Mouse (Mus musculus): ENCODE measurements around the gene AU018091. TPM values are rescaled to one million over a fixed set of nuclear protein-coding genes. Genes with fewer than 3 reads are reported as not detected.

Gene AU018091
- polyA plus RNA-seq, 1 experiment from 2014 or later = not detected

DNA sequence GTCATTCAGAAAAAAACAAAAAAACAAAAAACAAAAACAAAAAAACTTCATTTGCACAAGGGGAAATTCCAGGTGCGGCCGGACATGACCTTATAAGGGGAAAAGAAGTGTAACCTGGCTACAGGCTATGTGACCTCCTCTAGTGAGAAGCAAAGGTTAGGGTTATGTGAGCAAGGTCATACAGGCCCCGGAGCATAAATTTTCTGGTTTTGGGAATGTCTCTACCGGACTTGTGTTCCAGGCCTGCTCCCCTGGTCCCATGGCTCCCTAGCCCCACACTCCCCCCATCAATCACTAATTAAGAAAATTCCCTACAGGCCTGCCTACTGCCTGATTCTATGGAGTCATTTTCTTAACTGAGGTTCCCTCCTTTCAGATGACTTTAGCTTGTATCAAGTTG lies 2.7 kb downstream of the AU018091 start:
- Histone ChIP-seq H3K9ac (ENCODE audit: low read length) (no peak overlapping the region), H3K4me2 (ENCODE audit: low read length) (no peak overlapping the region)

DNA sequence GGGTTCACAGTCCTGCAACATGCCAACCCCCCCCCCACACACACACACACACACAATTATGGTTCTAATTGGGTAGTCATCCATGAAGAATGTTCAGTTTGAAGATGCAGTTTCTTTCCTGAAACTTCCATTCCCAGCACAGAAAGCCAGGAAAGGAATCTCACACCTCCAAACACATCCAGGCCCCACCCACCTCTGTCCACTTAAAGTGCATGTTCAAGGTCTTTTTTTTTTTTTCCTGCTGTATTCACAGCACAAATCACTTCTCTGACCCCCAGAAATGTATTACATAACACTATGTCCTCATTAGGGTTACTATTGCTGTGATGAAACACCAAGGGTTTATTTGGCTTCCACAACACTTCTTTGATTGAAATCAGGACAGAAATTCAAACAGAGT lies 4.0 kb downstream of the AU018091 start:
- Histone ChIP-seq H3K36me3 (ENCODE audit: control insufficient read depth, insufficient read depth, low read length) (no peaks in the 10 kb centered on the region), H3K4me2 (ENCODE audit: low read length) (no peak overlapping the region), H3K27ac (replicated peaks in 1 of 2; ENCODE audit: control insufficient read depth in 1 of 2, insufficient read depth in 1 of 2, low read depth in 2 of 2, low read length in 2 of 2) (no peak overlapping the region), H3K9ac (ENCODE audit: low read length) (no peak overlapping the region), H3K27me3 (ENCODE audit: control insufficient read depth, insufficient read depth, low read length) (no peaks in the 10 kb centered on the region), H3K4me1 (ENCODE audit: control insufficient read depth in 2 of 2, insufficient read depth in 2 of 2, low read length in 2 of 2) (no peaks in the 10 kb centered on the region), H3K4me3 (ENCODE audit: control insufficient read depth in 1 of 2, insufficient read depth in 1 of 2, low read depth in 1 of 2, low read length in 2 of 2) (no peak overlapping the region), H3K9me3 (ENCODE audit: control insufficient read depth, low read length) (no peaks in the 10 kb centered on the region)
- no peak for ATAC-seq (ENCODE audit: insufficient number of reproducible peaks, insufficient read depth, low FRiP score, low read depth)

More for the DNA sequence above, 2.7 kb downstream of the AU018091 start:
- Histone ChIP-seq H3K4me3 (ENCODE audit: control insufficient read depth in 1 of 2, insufficient read depth in 1 of 2, low read depth in 1 of 2, low read length in 2 of 2) (no peak overlapping the region), H3K4me1 (ENCODE audit: control insufficient read depth in 2 of 2, insufficient read depth in 2 of 2, low read length in 2 of 2) (no peaks in the 10 kb centered on the region), H3K27me3 (ENCODE audit: control insufficient read depth, insufficient read depth, low read length) (no peaks in the 10 kb centered on the region), H3K36me3 (ENCODE audit: control insufficient read depth, insufficient read depth, low read length) (no peaks in the 10 kb centered on the region), H3K9me3 (ENCODE audit: control insufficient read depth, low read length) (no peaks in the 10 kb centered on the region), H3K27ac (replicated peaks in 1 of 2; ENCODE audit: control insufficient read depth in 1 of 2, insufficient read depth in 1 of 2, low read depth in 2 of 2, low read length in 2 of 2) (no peak overlapping the region)
- no peak for ATAC-seq (ENCODE audit: insufficient number of reproducible peaks, insufficient read depth, low FRiP score, low read depth)
- 86% methylated on average over 4 of the region's 4 CpGs for WGBS

GRCm38 (mm10) chr7:3164381-3164780 lies 4.6 kb downstream of the AU018091 start:
- H3K4me1 ChIP-seq (ENCODE audit: control insufficient read depth in 2 of 2, insufficient read depth in 2 of 2, low read length in 2 of 2) = no peaks in the 10 kb centered on the region
- ATAC-seq (ENCODE audit: insufficient number of reproducible peaks, insufficient read depth, low FRiP score, low read depth) = no peak
- no peak overlapping the region for H3K4me2 ChIP-seq (ENCODE audit: low read length)
- no peaks in the 10 kb centered on the region for H3K36me3 ChIP-seq (ENCODE audit: control insufficient read depth, insufficient read depth, low read length)
- H3K4me3 ChIP-seq (ENCODE audit: control insufficient read depth in 1 of 2, insufficient read depth in 1 of 2, low read depth in 1 of 2, low read length in 2 of 2) = no peak overlapping the region
- no peaks in the 10 kb centered on the region for H3K27me3 ChIP-seq (ENCODE audit: control insufficient read depth, insufficient read depth, low read length)
- H3K9ac ChIP-seq (ENCODE audit: low read length) = no peak overlapping the region
- H3K27ac ChIP-seq (replicated peaks in 1 of 2; ENCODE audit: control insufficient read depth in 1 of 2, insufficient read depth in 1 of 2, low read depth in 2 of 2, low read length in 2 of 2) = no peak overlapping the region
- WGBS = 76% methylated on average over 6 of the region's 6 CpGs
- no peaks in the 10 kb centered on the region for H3K9me3 ChIP-seq (ENCODE audit: control insufficient read depth, low read length)

GRCm38 (mm10) chr7:3150376-3150775 lies 18.6 kb downstream of the AU018091 start:
- Histone ChIP-seq H3K4me1 (ENCODE audit: control insufficient read depth in 2 of 2, insufficient read depth in 2 of 2, low read length in 2 of 2) (no peaks in the 10 kb centered on the region), H3K4me2 (ENCODE audit: low read length) (no peak overlapping the region), H3K9me3 (ENCODE audit: control insufficient read depth, low read length) (peaks cover 8% of the 10 kb centered on the region; the same call in 1 of the 2 replicates), H3K27ac (replicated peaks in 1 of 2; ENCODE audit: control insufficient read depth in 1 of 2, insufficient read depth in 1 of 2, low read depth in 2 of 2, low read length in 2 of 2) (no peak overlapping the region), H3K27me3 (ENCODE audit: control insufficient read depth, insufficient read depth, low read length) (no peaks in the 10 kb centered on the region), H3K4me3 (ENCODE audit: control insufficient read depth in 1 of 2, insufficient read depth in 1 of 2, low read depth in 1 of 2, low read length in 2 of 2) (no peak overlapping the region), H3K9ac (ENCODE audit: low read length) (no peak overlapping the region), H3K36me3 (ENCODE audit: control insufficient read depth, insufficient read depth, low read length) (no peaks in the 10 kb centered on the region)
- 66% methylated on average over 1 of the region's 1 CpGs for WGBS
- no peak for ATAC-seq (ENCODE audit: insufficient number of reproducible peaks, insufficient read depth, low FRiP score, low read depth)

DNA sequence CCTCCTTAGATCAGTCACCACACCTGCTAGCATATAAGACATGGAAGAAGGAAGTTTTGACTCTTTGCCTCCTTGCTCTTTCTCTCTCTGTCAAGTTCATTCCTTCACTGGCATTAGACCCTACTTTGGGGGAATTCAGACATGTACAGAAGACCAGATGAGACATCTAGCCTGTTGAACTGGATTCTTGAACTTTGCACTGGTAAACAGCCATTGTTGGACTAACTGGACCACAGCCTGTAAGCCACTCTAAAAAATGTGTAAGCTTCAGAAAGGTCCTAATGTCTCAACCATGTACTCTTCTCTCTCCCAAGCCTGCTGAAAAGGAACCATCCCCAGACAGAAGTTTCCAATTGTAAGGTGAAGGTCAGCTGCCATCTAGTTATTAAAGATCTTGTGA lies 22.9 kb downstream of the AU018091 start:
- ATAC-seq (ENCODE audit: insufficient number of reproducible peaks, insufficient read depth, low FRiP score, low read depth) = no peak
- H3K27me3 ChIP-seq (ENCODE audit: control insufficient read depth, insufficient read depth, low read length) = no peaks in the 10 kb centered on the region

GRCm38 (mm10) chr7:3143329-3143728 lies 25.7 kb downstream of the AU018091 start:
- Histone ChIP-seq H3K9ac (ENCODE audit: low read length) (no peak overlapping the region), H3K4me3 (ENCODE audit: control insufficient read depth in 1 of 2, insufficient read depth in 1 of 2, low read depth in 1 of 2, low read length in 2 of 2) (no peak overlapping the region), H3K4me1 (ENCODE audit: control insufficient read depth in 2 of 2, insufficient read depth in 2 of 2, low read length in 2 of 2) (no peaks in the 10 kb centered on the region), H3K27ac (replicated peaks in 1 of 2; ENCODE audit: control insufficient read depth in 1 of 2, insufficient read depth in 1 of 2, low read depth in 2 of 2, low read length in 2 of 2) (no peak overlapping the region), H3K4me2 (ENCODE audit: low read length) (no peak overlapping the region), H3K27me3 (ENCODE audit: control insufficient read depth, insufficient read depth, low read length) (no peaks in the 10 kb centered on the region), H3K36me3 (ENCODE audit: control insufficient read depth, insufficient read depth, low read length) (no peaks in the 10 kb centered on the region), H3K9me3 (ENCODE audit: control insufficient read depth, low read length) (peaks cover 4% of the 10 kb centered on the region; the same call in 1 of the 2 replicates)
- no peak for ATAC-seq (ENCODE audit: insufficient number of reproducible peaks, insufficient read depth, low FRiP score, low read depth)
- WGBS = 9% methylated on average over 1 of the region's 1 CpGs

More for the DNA sequence above, 22.9 kb downstream of the AU018091 start:
- Histone ChIP-seq H3K9ac (ENCODE audit: low read length) (no peak overlapping the region), H3K27ac (replicated peaks in 1 of 2; ENCODE audit: control insufficient read depth in 1 of 2, insufficient read depth in 1 of 2, low read depth in 2 of 2, low read length in 2 of 2) (no peak overlapping the region), H3K4me2 (ENCODE audit: low read length) (no peak overlapping the region), H3K4me3 (ENCODE audit: control insufficient read depth in 1 of 2, insufficient read depth in 1 of 2, low read depth in 1 of 2, low read length in 2 of 2) (no peak overlapping the region), H3K4me1 (ENCODE audit: control insufficient read depth in 2 of 2, insufficient read depth in 2 of 2, low read length in 2 of 2) (no peaks in the 10 kb centered on the region), H3K36me3 (ENCODE audit: control insufficient read depth, insufficient read depth, low read length) (no peaks in the 10 kb centered on the region), H3K9me3 (ENCODE audit: control insufficient read depth, low read length) (peaks cover 8% of the 10 kb centered on the region; the same call in 1 of the 2 replicates)

- Histone ChIP-seq H3K36me3 (ENCODE audit: control insufficient read depth, insufficient read depth, low read length) (no peaks in the 10 kb centered on the region), H3K4me2 (ENCODE audit: low read length) (no peak overlapping the region), H3K4me1 (ENCODE audit: control insufficient read depth in 2 of 2, insufficient read depth in 2 of 2, low read length in 2 of 2) (no peaks in the 10 kb centered on the region), H3K4me3 (ENCODE audit: control insufficient read depth in 1 of 2, insufficient read depth in 1 of 2, low read depth in 1 of 2, low read length in 2 of 2) (no peak overlapping the region), H3K27me3 (ENCODE audit: control insufficient read depth, insufficient read depth, low read length) (no peaks in the 10 kb centered on the region), H3K27ac (replicated peaks in 1 of 2; ENCODE audit: control insufficient read depth in 1 of 2, insufficient read depth in 1 of 2, low read depth in 2 of 2, low read length in 2 of 2) (no peak overlapping the region), H3K9ac (ENCODE audit: low read length) (no peak overlapping the region), H3K9me3 (ENCODE audit: control insufficient read depth, low read length) (no peaks in the 10 kb centered on the region)
- 65% methylated on average over 4 of the region's 4 CpGs for WGBS
- ATAC-seq (ENCODE audit: insufficient number of reproducible peaks, insufficient read depth, low FRiP score, low read depth) = no peak
Observed at GRCm38 (mm10) chr7:3135606-3136005, 33.4 kb downstream of the AU018091 start.

DNA sequence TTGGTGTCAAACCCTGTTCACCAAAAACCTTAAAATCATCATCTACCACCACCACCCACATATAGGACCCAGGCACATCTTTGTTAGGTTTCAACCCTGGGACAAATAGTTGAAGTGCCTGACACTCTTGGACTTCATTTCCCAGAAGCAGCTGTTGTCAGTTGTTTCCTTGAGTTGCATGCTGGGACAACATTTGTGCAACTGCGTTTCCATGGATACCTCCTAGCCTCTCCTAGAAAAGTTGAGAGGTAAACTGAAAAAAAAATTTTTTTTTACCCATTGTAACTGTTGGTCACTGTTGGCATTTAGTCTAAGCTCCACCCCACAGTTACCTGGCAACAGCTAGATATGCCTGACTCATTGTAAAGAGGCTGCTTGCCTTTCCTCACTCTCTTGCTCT lies 34.3 kb downstream of the AU018091 start:
- Histone ChIP-seq H3K36me3 (ENCODE audit: control insufficient read depth, insufficient read depth, low read length) (no peaks in the 10 kb centered on the region), H3K4me1 (ENCODE audit: control insufficient read depth in 2 of 2, insufficient read depth in 2 of 2, low read length in 2 of 2) (no peaks in the 10 kb centered on the region), H3K9ac (ENCODE audit: low read length) (no peak overlapping the region), H3K4me3 (ENCODE audit: control insufficient read depth in 1 of 2, insufficient read depth in 1 of 2, low read depth in 1 of 2, low read length in 2 of 2) (no peak overlapping the region), H3K4me2 (ENCODE audit: low read length) (no peak overlapping the region), H3K27ac (replicated peaks in 1 of 2; ENCODE audit: control insufficient read depth in 1 of 2, insufficient read depth in 1 of 2, low read depth in 2 of 2, low read length in 2 of 2) (no peak overlapping the region), H3K9me3 (ENCODE audit: control insufficient read depth, low read length) (no peaks in the 10 kb centered on the region), H3K27me3 (ENCODE audit: control insufficient read depth, insufficient read depth, low read length) (no peaks in the 10 kb centered on the region)
- ATAC-seq (ENCODE audit: insufficient number of reproducible peaks, insufficient read depth, low FRiP score, low read depth) = no peak
- WGBS = 64% methylated on average over 1 of the region's 1 CpGs
